Mouse (Mus musculus): Measurements from ENCODE around the gene Fbxl15.

- TF ChIP-seq TAL1 (IDR thresholded peaks at IDR 0.05; ENCODE audit: low read length) (no peak), GATA1 (IDR thresholded peaks at IDR 0.05; ENCODE audit: low read length) (no peak)
Observed at GRCm38 (mm10) chr19:46315752-46316610, 12.0 kb upstream of the Fbxl15 start.

Data from erythroblast, embryonic 14.5 days (primary cell).